Mouse (Mus musculus): Measurements from ENCODE around the gene Acbd4. TPM values are rescaled to one million over a fixed set of nuclear protein-coding genes. Genes with fewer than 3 reads are reported as not detected.

The Acbd4 gene
- polyA plus RNA-seq, 1 experiment from 2014 or later: 8.4 TPM

- Histone ChIP-seq H3K9me3 (no peaks in the 10 kb centered on the region), H3K9ac (replicated peaks) (0 out of 2 replicates have a peak overlapping the region, but pooled peaks have one; percentile 25), H3K4me1 (peaks cover 24% of the 10 kb centered on the region), H3K4me2 (replicated peaks) (no peak overlapping the region), H3K36me3 (0 out of 2 replicates have a peak, but pooled peaks cover 12% of the 10 kb centered on the region), H3K27me3 (no peaks in the 10 kb centered on the region), H3K27ac (replicated peaks) (no peak overlapping the region), H3K4me3 (no peak overlapping the region)
- ATAC-seq (ENCODE audit: low FRiP score, low read depth): no peak
- WGBS: 89% methylated on average over 8 of the region's 8 CpGs
These were observed 34.6 kb downstream of the Acbd4 start for GRCm38 (mm10) chr11:103136039-103136577.

GRCm38 (mm10) chr11:103139951-103140762 lies 38.7 kb downstream of the Acbd4 start:
- Histone ChIP-seq H3K4me1 (peaks cover 24% of the 10 kb centered on the region), H3K4me2 (replicated peaks) (no peak overlapping the region), H3K27me3 (no peaks in the 10 kb centered on the region), H3K36me3 (0 out of 2 replicates have a peak, but pooled peaks cover 12% of the 10 kb centered on the region), H3K9ac (replicated peaks) (no peak overlapping the region), H3K9me3 (no peaks in the 10 kb centered on the region), H3K27ac (replicated peaks) (no peak overlapping the region), H3K4me3 (no peak overlapping the region)
- ATAC-seq (ENCODE audit: low FRiP score, low read depth): no peak
- 84% methylated on average over 14 of the region's 14 CpGs for WGBS

- no peak for ATAC-seq (ENCODE audit: low FRiP score, low read depth)
- H3K9me3 ChIP-seq: no peaks in the 10 kb centered on the region
- H3K27ac ChIP-seq (replicated peaks): no peak overlapping the region
- H3K4me1 ChIP-seq: peaks cover 24% of the 10 kb centered on the region
- no peak overlapping the region for H3K4me2 ChIP-seq (replicated peaks)
- 60% methylated on average over 6 of the region's 6 CpGs for WGBS
- no peaks in the 10 kb centered on the region for H3K27me3 ChIP-seq
- H3K4me3 ChIP-seq: no peak overlapping the region
- H3K36me3 ChIP-seq: 0 out of 2 replicates have a peak, but pooled peaks cover 12% of the 10 kb centered on the region
- H3K9ac ChIP-seq (replicated peaks): 0 out of 2 replicates have a peak overlapping the region, but pooled peaks have one; percentile 11
These were observed 39.2 kb downstream of the Acbd4 start for GRCm38 (mm10) chr11:103140763-103141100.

GRCm38 (mm10) chr11:103141101-103141943 lies 39.8 kb downstream of the Acbd4 start:
- no peak for ATAC-seq (ENCODE audit: low FRiP score, low read depth)
- Histone ChIP-seq H3K27me3 (no peaks in the 10 kb centered on the region), H3K9ac (replicated peaks) (0 out of 2 replicates have a peak overlapping the region, but pooled peaks have one; percentile 11), H3K4me2 (replicated peaks) (no peak overlapping the region), H3K4me1 (peaks cover 24% of the 10 kb centered on the region), H3K4me3 (no peak overlapping the region), H3K9me3 (no peaks in the 10 kb centered on the region), H3K27ac (replicated peaks) (0 out of 2 replicates have a peak overlapping the region, but pooled peaks have one; percentile 10), H3K36me3 (0 out of 2 replicates have a peak, but pooled peaks cover 12% of the 10 kb centered on the region)
- 28% methylated on average over 11 of the region's 11 CpGs for WGBS

GRCm38 (mm10) chr11:103141944-103142255 lies 40.4 kb downstream of the Acbd4 start:
- H3K36me3 ChIP-seq: 0 out of 2 replicates have a peak, but pooled peaks cover 12% of the 10 kb centered on the region
- WGBS: 33% methylated on average over 1 of the region's 1 CpGs
- no peak overlapping the region for H3K4me2 ChIP-seq (replicated peaks)
- no peaks in the 10 kb centered on the region for H3K27me3 ChIP-seq
- H3K9ac ChIP-seq (replicated peaks): no peak overlapping the region
- H3K9me3 ChIP-seq: no peaks in the 10 kb centered on the region
- 0 out of 2 replicates have a peak overlapping the region, but pooled peaks have one; percentile 10 for H3K27ac ChIP-seq (replicated peaks)
- H3K4me1 ChIP-seq: peaks cover 24% of the 10 kb centered on the region
- no peak overlapping the region for H3K4me3 ChIP-seq
- no peak for ATAC-seq (ENCODE audit: low FRiP score, low read depth)

- Histone ChIP-seq H3K4me1 (peaks cover 24% of the 10 kb centered on the region), H3K27me3 (no peaks in the 10 kb centered on the region), H3K9ac (replicated peaks) (no peak overlapping the region; the same call in 1 of the 2 replicates), H3K4me3 (peak overlapping the region; percentile 4; the same call in 1 of the 2 replicates), H3K36me3 (0 out of 2 replicates have a peak, but pooled peaks cover 12% of the 10 kb centered on the region), H3K9me3 (no peaks in the 10 kb centered on the region), H3K27ac (replicated peaks) (peak overlapping the region; percentile 12), H3K4me2 (replicated peaks) (peak overlapping the region; percentile 24)
- 31% methylated on average over 8 of the region's 8 CpGs for WGBS
- ATAC-seq (ENCODE audit: low FRiP score, low read depth): 0 out of 2 replicates have a peak, but pooled peaks have one; percentile 34
These were observed 41.1 kb downstream of the Acbd4 start for GRCm38 (mm10) chr11:103142441-103143182.

- H3K27me3 ChIP-seq: no peaks in the 10 kb centered on the region
- WGBS: 45% methylated on average over 12 of the region's 12 CpGs
- H3K9me3 ChIP-seq: no peaks in the 10 kb centered on the region
- peaks cover 24% of the 10 kb centered on the region for H3K4me1 ChIP-seq
- no peak for ATAC-seq (ENCODE audit: low FRiP score, low read depth)
- 0 out of 2 replicates have a peak, but pooled peaks cover 4% of the 10 kb centered on the region for H3K36me3 ChIP-seq
- H3K9ac ChIP-seq (replicated peaks): no peak overlapping the region
- no peak overlapping the region for H3K27ac ChIP-seq (replicated peaks)
- H3K4me2 ChIP-seq (replicated peaks): no peak overlapping the region
- H3K4me3 ChIP-seq: no peak overlapping the region
These were observed 43.1 kb downstream of the Acbd4 start for GRCm38 (mm10) chr11:103144309-103145285.

- Histone ChIP-seq H3K9ac (replicated peaks) (no peak overlapping the region), H3K27me3 (no peaks in the 10 kb centered on the region), H3K4me1 (peaks cover 20% of the 10 kb centered on the region), H3K4me3 (no peak overlapping the region), H3K27ac (replicated peaks) (no peak overlapping the region), H3K4me2 (replicated peaks) (no peak overlapping the region), H3K36me3 (no peaks in the 10 kb centered on the region), H3K9me3 (no peaks in the 10 kb centered on the region)
- WGBS: 91% methylated on average over 4 of the region's 4 CpGs
- no peak for ATAC-seq (ENCODE audit: low FRiP score, low read depth)
These were observed 44.9 kb downstream of the Acbd4 start for GRCm38 (mm10) chr11:103146386-103146785.

- H3K9ac ChIP-seq (replicated peaks): no peak overlapping the region
- no peak for ATAC-seq (ENCODE audit: low FRiP score, low read depth)
- H3K4me1 ChIP-seq: peaks cover 9% of the 10 kb centered on the region
These were observed 46.3 kb downstream of the Acbd4 start for GRCm38 (mm10) chr11:103147766-103148165.

GRCm38 (mm10) chr11:103149771-103150170 lies 48.3 kb downstream of the Acbd4 start:
- Histone ChIP-seq H3K9me3 (no peaks in the 10 kb centered on the region), H3K4me3 (no peak overlapping the region), H3K36me3 (no peaks in the 10 kb centered on the region), H3K4me2 (replicated peaks) (no peak overlapping the region), H3K27ac (replicated peaks) (no peak overlapping the region), H3K4me1 (peaks cover 2% of the 10 kb centered on the region), H3K9ac (replicated peaks) (no peak overlapping the region), H3K27me3 (no peaks in the 10 kb centered on the region)
- 95% methylated on average over 4 of the region's 4 CpGs for WGBS
- no peak for ATAC-seq (ENCODE audit: low FRiP score, low read depth)

More at GRCm38 (mm10) chr11:103147766-103148165, 46.3 kb downstream of the Acbd4 start:
- Histone ChIP-seq H3K36me3 (no peaks in the 10 kb centered on the region), H3K27me3 (no peaks in the 10 kb centered on the region), H3K4me3 (no peak overlapping the region), H3K27ac (replicated peaks) (no peak overlapping the region), H3K9me3 (no peaks in the 10 kb centered on the region), H3K4me2 (replicated peaks) (no peak overlapping the region)
- WGBS: 62% methylated on average over 4 of the region's 4 CpGs
